Mouse (Mus musculus): ENCODE data around the gene Zfp638. TPM values are rescaled to one million over a fixed set of nuclear protein-coding genes. Genes with fewer than 3 reads are reported as not detected.

Gene Zfp638
- total RNA-seq, 2 experiments from 2014 or later: 50.4 to 52.1 TPM

DNA sequence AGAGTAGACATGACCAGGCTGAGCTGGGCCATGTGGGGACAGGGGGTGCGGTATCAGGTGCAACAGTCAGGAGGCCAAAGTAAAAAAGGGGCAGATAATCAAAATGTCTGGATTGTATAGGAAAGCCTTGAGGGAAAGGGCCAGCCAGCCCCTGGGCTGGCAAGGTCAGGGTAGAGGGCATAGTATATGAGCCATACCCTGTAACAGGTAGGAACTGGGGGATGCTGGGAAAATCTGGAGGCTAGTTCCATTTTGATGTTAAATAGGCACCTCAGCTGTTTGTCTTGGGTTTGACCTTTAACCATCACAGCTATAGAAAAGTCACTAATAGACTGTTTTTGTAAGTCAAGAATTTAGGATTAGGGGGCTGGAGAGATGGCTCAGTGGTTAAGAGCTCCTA, 26.7 kb downstream of the Zfp638 start:
- intact Hi-C loops (cut with DNase I): no loop called here
- no peak for DNase-seq
- no peak overlapping the region for H3K4me3 ChIP-seq
- H3K27ac ChIP-seq: no peak overlapping the region
- no peak for TF ChIP-seq CTCF (IDR thresholded peaks at IDR 0.05)

GRCm38 (mm10) chr6:83899142-83899541, 32.2 kb downstream of the Zfp638 start:
- intact Hi-C loops (cut with DNase I): no loop called here
- no peak overlapping the region for H3K4me3 ChIP-seq
- no peak for TF ChIP-seq CTCF (IDR thresholded peaks at IDR 0.05)

GRCm38 (mm10) chr6:83905276-83905675, 38.4 kb downstream of the Zfp638 start:
- H3K27ac ChIP-seq: no peak overlapping the region
- intact Hi-C loops (cut with DNase I): no loop called here
- no peak overlapping the region for H3K4me3 ChIP-seq
- no peak for TF ChIP-seq CTCF (IDR thresholded peaks at IDR 0.05)
- no peak for DNase-seq

More at GRCm38 (mm10) chr6:83899142-83899541, 32.2 kb downstream of the Zfp638 start:
- no peak for DNase-seq
- no peak overlapping the region for H3K27ac ChIP-seq

DNA sequence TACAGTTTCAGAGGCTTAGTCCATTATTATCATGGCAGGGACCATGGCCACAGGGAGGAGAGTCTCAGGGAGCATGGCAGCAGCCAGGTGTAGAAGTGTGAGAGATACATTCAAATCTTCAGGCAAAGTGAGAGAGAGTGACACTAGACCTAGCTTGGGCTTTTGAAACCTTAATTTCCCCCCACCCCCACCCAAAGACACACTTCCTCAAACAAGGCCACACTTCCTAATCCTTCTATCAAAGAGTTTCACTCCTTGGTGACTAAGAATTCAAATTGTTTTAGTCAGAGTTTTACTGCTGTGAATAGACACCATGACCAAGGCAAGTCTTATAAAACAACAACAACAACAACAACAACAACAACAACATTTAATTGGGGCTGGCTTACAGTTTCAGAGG, 39.8 kb downstream of the Zfp638 start:
- no peak overlapping the region for H3K4me3 ChIP-seq
- no peak overlapping the region for H3K27ac ChIP-seq
- intact Hi-C loops (cut with DNase I): no loop called here
- DNase-seq: no peak
- no peak for TF ChIP-seq CTCF (IDR thresholded peaks at IDR 0.05)

DNA sequence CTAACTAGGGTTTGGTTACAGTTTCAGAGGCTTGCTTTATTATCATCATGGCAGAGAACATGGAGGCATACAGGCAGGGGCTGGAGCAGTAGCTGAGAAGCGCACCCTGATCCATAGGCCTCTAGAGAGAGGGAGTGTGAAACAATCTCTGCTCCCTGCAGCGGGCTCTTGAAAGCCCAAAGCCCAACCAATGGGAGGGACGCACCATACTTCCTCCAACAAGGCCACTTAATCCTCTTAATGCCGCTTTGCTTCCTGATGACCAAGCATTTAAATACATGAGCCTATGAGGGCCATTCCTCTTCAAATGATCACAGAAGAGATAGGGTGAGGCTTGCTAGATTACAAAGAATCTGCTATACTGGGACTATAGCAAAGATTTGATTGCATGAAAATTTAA, 41.5 kb downstream of the Zfp638 start:
- no peak for DNase-seq
- no peak for TF ChIP-seq CTCF (IDR thresholded peaks at IDR 0.05)
- Histone ChIP-seq H3K27ac (no peak overlapping the region), H3K4me3 (no peak overlapping the region)
- intact Hi-C loops (cut with DNase I): no loop called here

DNA sequence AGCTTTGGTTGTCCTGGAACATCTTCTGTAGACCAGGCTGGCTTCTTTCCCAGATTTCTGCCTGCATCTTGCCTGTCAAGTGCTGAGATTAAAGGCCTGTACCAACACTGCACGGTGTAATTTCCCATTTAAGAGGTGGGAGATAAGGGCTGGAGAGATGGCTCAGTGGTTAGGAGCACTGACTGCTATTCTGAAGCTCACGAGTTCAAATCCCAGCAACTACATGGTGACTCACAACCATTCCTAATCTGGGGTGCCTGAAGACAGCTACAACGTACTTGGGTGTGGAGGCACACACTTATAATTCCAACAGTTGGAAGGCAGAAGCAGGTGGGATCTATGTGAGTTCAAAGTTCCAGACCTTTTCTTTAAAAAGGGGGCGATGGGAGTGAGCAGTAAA, 46.8 kb downstream of the Zfp638 start:
- H3K4me3 ChIP-seq: peak overlapping the region; percentile 99
- intact Hi-C loops (cut with DNase I): loop anchor here (1.0 kb wide), 1 partner anchor 32 kb away; no protein-coding TSS in a partner anchor
- TF ChIP-seq CTCF (IDR thresholded peaks at IDR 0.05): no peak
- H3K27ac ChIP-seq: no peak overlapping the region
- DNase-seq: no peak

DNA sequence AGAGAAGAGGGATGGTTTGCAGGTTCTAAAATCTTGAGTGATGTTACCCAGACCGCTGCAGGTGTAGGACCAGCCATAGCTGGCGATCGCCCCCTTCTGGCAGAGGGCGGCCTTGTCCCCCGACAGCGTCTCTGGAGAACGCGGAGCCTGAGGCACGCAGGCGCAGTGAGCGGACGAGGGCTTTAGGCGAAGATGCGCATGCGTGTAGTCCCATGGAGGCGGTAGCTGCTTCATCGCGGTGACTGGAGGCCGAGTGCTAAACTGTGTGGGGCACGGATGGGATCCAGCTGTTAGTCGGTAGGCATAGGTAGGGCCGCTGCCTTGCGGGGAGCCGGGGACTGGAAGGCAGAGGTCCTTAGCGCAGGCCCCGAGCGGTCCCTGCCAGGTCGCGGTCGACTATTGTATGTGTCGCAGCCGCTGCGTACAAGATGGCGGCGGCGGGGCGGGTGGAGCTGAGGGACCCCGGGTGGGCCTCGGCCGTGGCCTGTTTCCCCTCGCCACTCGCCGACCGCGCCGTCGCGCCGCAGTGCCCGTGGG, 47.3 kb downstream of the Zfp638 start:
- H3K27ac ChIP-seq: peak overlapping the region; percentile 97
- TF ChIP-seq CTCF (IDR thresholded peaks at IDR 0.05): peak; percentile 100
- H3K4me3 ChIP-seq: peak overlapping the region; percentile 99
- intact Hi-C loops (cut with DNase I): loop anchor here (1.0 kb wide), 1 partner anchor 33 kb away; no protein-coding TSS in a partner anchor
- DNase-seq: peak; percentile 99

GRCm38 (mm10) chr6:83914720-83915271, 47.9 kb downstream of the Zfp638 start:
- DNase-seq: no peak
- intact Hi-C loops (cut with DNase I): loop anchor here (1.0 kb wide), 1 partner anchor 33 kb away; no protein-coding TSS in a partner anchor

GRCm38 (mm10) chr6:83927418-83927817, 60.5 kb downstream of the Zfp638 start:
- TF ChIP-seq CTCF (IDR thresholded peaks at IDR 0.05): no peak
- H3K4me3 ChIP-seq: no peak overlapping the region
- no peak overlapping the region for H3K27ac ChIP-seq
- DNase-seq: peak; percentile 39
- intact Hi-C loops (cut with DNase I): no loop called here

More at GRCm38 (mm10) chr6:83914720-83915271, 47.9 kb downstream of the Zfp638 start:
- TF ChIP-seq CTCF (IDR thresholded peaks at IDR 0.05): no peak
- peak overlapping the region; percentile 99 for H3K4me3 ChIP-seq
- peak overlapping the region; percentile 97 for H3K27ac ChIP-seq

DNA sequence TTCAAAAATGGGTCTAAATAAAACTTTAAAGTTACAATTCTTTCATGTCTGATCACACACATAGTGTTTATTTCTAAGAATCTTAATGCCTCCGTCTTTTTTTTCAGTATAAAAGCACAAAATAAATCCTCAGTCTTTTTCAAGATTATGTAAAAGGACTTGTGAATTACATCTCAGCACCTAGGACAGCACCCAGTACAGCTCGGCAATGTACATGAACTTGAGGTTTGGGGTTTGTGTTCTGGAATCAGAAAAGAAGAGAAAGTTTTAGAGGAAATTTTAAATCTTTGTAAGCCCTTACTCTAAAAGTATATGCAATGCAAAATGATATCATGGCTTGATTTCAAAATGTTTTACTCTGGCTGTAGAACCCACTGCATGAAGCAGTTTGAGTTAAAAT, 61.3 kb downstream of the Zfp638 start:
- Histone ChIP-seq H3K27ac (no peak overlapping the region), H3K4me3 (no peak overlapping the region)
- intact Hi-C loops (cut with DNase I): no loop called here
- no peak for TF ChIP-seq CTCF (IDR thresholded peaks at IDR 0.05)
- no peak for DNase-seq

DNA sequence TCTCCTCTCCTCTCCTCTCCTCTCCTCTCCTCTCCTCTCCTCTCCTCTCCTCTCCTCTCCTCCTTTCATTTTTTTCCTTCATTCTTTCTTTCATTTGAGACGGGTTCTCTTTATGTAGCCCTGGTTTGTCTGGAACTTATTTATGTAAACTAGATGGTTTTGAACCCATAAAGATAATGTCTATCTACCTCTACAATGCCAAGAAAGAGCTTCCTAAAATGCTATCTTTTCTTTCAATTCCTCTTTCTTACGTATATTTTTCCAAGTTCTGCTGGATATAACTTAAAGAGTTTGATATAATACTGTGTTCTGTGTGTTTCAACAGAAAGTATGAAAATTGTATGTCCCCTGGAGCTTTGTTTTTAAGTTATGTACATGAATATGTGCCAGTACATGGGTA, 72.6 kb downstream of the Zfp638 start:
- intact Hi-C loops (cut with DNase I): no loop called here
- Histone ChIP-seq H3K27ac (no peak overlapping the region), H3K4me3 (no peak overlapping the region)
- no peak for DNase-seq
- no peak for TF ChIP-seq CTCF (IDR thresholded peaks at IDR 0.05)

- TF ChIP-seq CTCF (IDR thresholded peaks at IDR 0.05): no peak
- DNase-seq: peak; percentile 34
- intact Hi-C loops (cut with DNase I): no loop called here
- Histone ChIP-seq H3K27ac (peak overlapping the region; percentile 57), H3K4me3 (peak overlapping the region; percentile 63)
These were observed 75.9 kb downstream of the Zfp638 start for GRCm38 (mm10) chr6:83942806-83943205.

- intact Hi-C loops (cut with DNase I): no loop called here
- TF ChIP-seq CTCF (IDR thresholded peaks at IDR 0.05): no peak
- DNase-seq: no peak
These were observed 86.7 kb downstream of the Zfp638 start for GRCm38 (mm10) chr6:83953603-83954002.

GRCm38 (mm10) chr6:83987642-83988041, 120.7 kb downstream of the Zfp638 start:
- Histone ChIP-seq H3K4me3 (no peak overlapping the region), H3K27ac (no peak overlapping the region)
- no peak for DNase-seq
- TF ChIP-seq CTCF (IDR thresholded peaks at IDR 0.05): no peak
- intact Hi-C loops (cut with DNase I): no loop called here

More at GRCm38 (mm10) chr6:83953603-83954002, 86.7 kb downstream of the Zfp638 start:
- Histone ChIP-seq H3K4me3 (no peak overlapping the region), H3K27ac (no peak overlapping the region)

All from gastrocnemius, adult 2 months (tissue).